Mouse (Mus musculus) embryonic facial prominence, embryonic 11.5 days (tissue): Measurements from ENCODE around the gene Birc5. TPM values are rescaled to one million over a fixed set of nuclear protein-coding genes. Genes with fewer than 3 reads are reported as not detected.

Source experiments
- ATAC-seq: fragments of 200-750 bp; cut with Nextera tagmentation; replicated peaks from 2 replicates; pipeline ENCODE4 v1.8.0; 2017; ENCODE audit warnings: low read depth; ENCODE audit not compliant: insufficient number of reproducible peaks, low FRiP score, low TSS enrichment
- DNase-seq: peaks from one replicate; pipeline ENCODE4 v3.0.0-alpha.2; 2015; ENCODE audit warnings: low spot score
- H3K27ac ChIP-seq: fragments of 300-500 bp; sonication (generic); replicated peaks from 2 replicates; pipeline ENCODE4 v1.5.1; 2014; ENCODE audit warnings: mild to moderate bottlenecking, low read depth, low read length, control low read depth
- H3K27me3 ChIP-seq: fragments of 300-500 bp; sonication (generic); 2 replicates; pipeline ENCODE4 v1.6.1; 2014; ENCODE audit warnings: mild to moderate bottlenecking, low read length, moderate library complexity, mixed read lengths; ENCODE audit not compliant: control insufficient read depth, insufficient read depth
- H3K36me3 ChIP-seq: fragments of 300-500 bp; sonication (generic); replicated peaks from 2 replicates; pipeline ENCODE4 v1.6.1; 2014; ENCODE audit warnings: low read depth, mild to moderate bottlenecking, low read length, moderate library complexity, mixed read lengths; ENCODE audit not compliant: control insufficient read depth, insufficient read depth
- H3K4me1 ChIP-seq: fragments of 300-500 bp; sonication (generic); 2 replicates; pipeline ENCODE4 v1.6.1; 2014; ENCODE audit warnings: low read length, mixed read lengths; ENCODE audit not compliant: control insufficient read depth, insufficient read depth
- H3K4me2 ChIP-seq: fragments of 300-500 bp; sonication (generic); 2 replicates; pipeline ENCODE4 v1.6.1; 2014; ENCODE audit warnings: low read depth, mild to moderate bottlenecking, control low read depth, low read length, moderate library complexity
- H3K4me3 ChIP-seq: fragments of 300-500 bp; sonication (generic); 2 replicates; pipeline ENCODE4 v1.5.1; 2014; ENCODE audit warnings: low read depth, low read length, control low read depth
- H3K9ac ChIP-seq: fragments of 300-500 bp; sonication (generic); replicated peaks from 2 replicates; pipeline ENCODE4 v1.6.1; 2014; ENCODE audit warnings: mild to moderate bottlenecking, control low read depth, low read length
- H3K9me3 ChIP-seq: fragments of 300-500 bp; sonication (generic); replicated peaks from 2 replicates; pipeline ENCODE4 v1.6.1; 2016; ENCODE audit warnings: mild to moderate bottlenecking, low read length, inconsistent platforms, mixed read lengths; ENCODE audit not compliant: control insufficient read depth
- WGBS: fragments of 180-500 bp; shearing (Covaris S2); extraction: QIAGEN DNeasy Blood & Tissue Kit; methylation state at CpG from one replicate; pipeline ENCODE4 v1.1.7; 2014; 5-methylcytosine and 5-hydroxymethylcytosine counted together
- polyA plus RNA-seq: library from polyadenylated mRNA; unstranded; fragments of >200 nt; fragmentation: Nextera tagmentation; extraction: Ambion mirVana; gene quantifications from 2 replicates; pipeline ENCODE4 v1.2.1, GENCODE M21; 2014

The Birc5 gene
- polyA plus RNA-seq, 1 experiment from 2014 or later = 441 TPM

DNA sequence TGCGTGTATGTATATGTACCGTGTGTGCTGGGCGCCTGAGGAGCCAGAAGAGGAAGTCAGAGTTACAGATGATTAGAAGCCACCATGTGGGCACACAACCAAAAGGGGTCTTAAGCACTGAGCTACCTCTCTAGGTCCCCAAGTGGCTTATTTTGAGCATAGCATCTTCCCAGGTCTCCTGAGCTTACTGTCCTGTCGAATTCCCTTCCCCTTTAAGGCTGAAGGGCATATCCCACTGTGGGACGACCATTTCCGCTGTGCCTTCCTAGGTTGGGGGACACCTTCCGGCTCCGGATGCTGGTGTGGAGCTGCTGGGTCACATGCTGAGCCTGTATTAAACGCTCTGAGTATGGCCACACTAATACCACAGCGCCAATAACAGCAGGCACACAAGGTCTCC is 45.6 kb downstream of the Birc5 start:
- Histone ChIP-seq H3K4me3 (no peak overlapping the region), H3K4me1 (peaks cover 11% of the 10 kb centered on the region), H3K36me3 (no peaks in the 10 kb centered on the region), H3K27ac (no peak overlapping the region), H3K4me2 (no peak overlapping the region), H3K9me3 (no peaks in the 10 kb centered on the region), H3K27me3 (peaks cover 3% of the 10 kb centered on the region), H3K9ac (no peak overlapping the region)
- DNase-seq (no peak), ATAC-seq (no peak)
- 54% methylated on average over 10 of the region's 10 CpGs for WGBS

- 50% methylated on average over 2 of the region's 2 CpGs for WGBS
- no peaks in the 10 kb centered on the region for H3K36me3 ChIP-seq
- H3K27ac ChIP-seq = no peak overlapping the region
- H3K9ac ChIP-seq = no peak overlapping the region
- H3K4me3 ChIP-seq = no peak overlapping the region
- H3K4me2 ChIP-seq = no peak overlapping the region
- H3K27me3 ChIP-seq = no peaks in the 10 kb centered on the region; the same call in 1 of the 2 replicates
- no peaks in the 10 kb centered on the region for H3K4me1 ChIP-seq
- ATAC-seq (no peak), DNase-seq (no peak)
- no peaks in the 10 kb centered on the region for H3K9me3 ChIP-seq
Measured at GRCm38 (mm10) chr11:117896533-117896932, 47.5 kb downstream of the Birc5 start.

- WGBS = 59% methylated on average over 2 of the region's 2 CpGs
Measured at GRCm38 (mm10) chr11:117902282-117902681, 53.2 kb downstream of the Birc5 start.

DNA sequence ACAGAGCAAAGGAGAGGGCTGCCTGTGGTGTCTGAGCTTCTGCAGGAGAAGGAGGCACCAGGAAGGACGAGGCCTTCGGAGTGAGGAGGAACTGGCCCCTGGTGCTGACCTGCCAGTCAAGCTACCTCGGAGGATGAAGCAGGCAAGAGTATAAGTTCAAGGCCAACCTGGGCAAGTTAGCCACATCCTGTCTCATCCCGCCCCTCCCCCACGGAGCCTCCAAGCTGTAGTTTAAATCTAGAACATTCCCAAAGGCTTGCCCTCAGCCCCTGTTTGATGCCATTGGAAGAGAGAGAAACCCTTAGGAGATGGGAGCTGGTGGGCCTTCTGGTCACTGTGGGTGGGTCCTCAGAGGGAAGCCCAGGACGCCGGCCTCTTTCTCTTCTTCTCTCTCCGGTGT is 55.4 kb downstream of the Birc5 start:
- no peaks in the 10 kb centered on the region for H3K4me1 ChIP-seq
- H3K4me3 ChIP-seq = no peak overlapping the region
- H3K4me2 ChIP-seq = no peak overlapping the region
- H3K36me3 ChIP-seq = no peaks in the 10 kb centered on the region
- no peak overlapping the region for H3K27ac ChIP-seq
- DNase-seq (no peak), ATAC-seq (no peak)
- no peak overlapping the region for H3K9ac ChIP-seq
- no peaks in the 10 kb centered on the region for H3K9me3 ChIP-seq
- 88% methylated on average over 8 of the region's 8 CpGs for WGBS
- no peaks in the 10 kb centered on the region for H3K27me3 ChIP-seq

More at GRCm38 (mm10) chr11:117902282-117902681, 53.2 kb downstream of the Birc5 start:
- DNase-seq (no peak), ATAC-seq (no peak)
- Histone ChIP-seq H3K27me3 (no peaks in the 10 kb centered on the region), H3K27ac (no peak overlapping the region), H3K4me2 (no peak overlapping the region), H3K4me1 (no peaks in the 10 kb centered on the region), H3K9ac (no peak overlapping the region), H3K36me3 (no peaks in the 10 kb centered on the region), H3K9me3 (no peaks in the 10 kb centered on the region), H3K4me3 (no peak overlapping the region)

Other genes with a start within 250 kb of the Birc5 start
- gene Tnrc6c, start 195.0 kb upstream of the Birc5 start, polyA plus RNA-seq = 15.4 and 16.7 TPM in 2 replicates
- gene Tmc8, start 67.2 kb upstream of the Birc5 start, polyA plus RNA-seq = 0.39 and 0.70 TPM in 2 replicates
- gene Tmc6, start 67.1 kb upstream of the Birc5 start, polyA plus RNA-seq = 9.9 and 10.7 TPM in 2 replicates
- 0.27 and 0.67 TPM in 2 replicates for gene 6030468B19Rik, start 51.6 kb upstream of the Birc5 start, polyA plus RNA-seq
- gene Gm20708, start 39.6 kb upstream of the Birc5 start, polyA plus RNA-seq = 0.17 TPM in 1 of 2 replicates, not detected in the other
- gene Syngr2, start 39.6 kb upstream of the Birc5 start, polyA plus RNA-seq = 30.4 and 32.9 TPM in 2 replicates
- 3.3 and 4.3 TPM in 2 replicates for gene Afmid, start 23.3 kb upstream of the Birc5 start, polyA plus RNA-seq
- 127 and 132 TPM in 2 replicates for gene Tk1, start 23.2 kb upstream of the Birc5 start, polyA plus RNA-seq
- not detected in 2 replicates for gene Tmem235, start 11.5 kb downstream of the Birc5 start, polyA plus RNA-seq
- gene Tha1, start 24.2 kb downstream of the Birc5 start, polyA plus RNA-seq = 1.9 and 2.1 TPM in 2 replicates
- gene Socs3, start 120.8 kb downstream of the Birc5 start, polyA plus RNA-seq = 8.4 and 9.8 TPM in 2 replicates
- 33.7 and 34.7 TPM in 2 replicates for gene Pgs1, start 137.0 kb downstream of the Birc5 start, polyA plus RNA-seq